Mouse (Mus musculus) forebrain, embryonic 13.5 days (tissue): Measurements from ENCODE around the gene Ppp4r1. TPM values are rescaled to one million over a fixed set of nuclear protein-coding genes. Genes with fewer than 3 reads are reported as not detected.

ENCODE experiments used
- ATAC-seq: fragments of 200-750 bp; cut with Nextera tagmentation; 2 replicates; pipeline ENCODE4 v1.8.0; 2017
- H3K27ac ChIP-seq: fragments of 300-500 bp; sonication (generic); 2 replicates; pipeline ENCODE4 v1.5.1; 2015; ENCODE audit warnings: inconsistent platforms, mild to moderate bottlenecking, moderate library complexity
- H3K27me3 ChIP-seq: fragments of 300-500 bp; sonication (generic); 2 replicates; pipeline ENCODE4 v1.6.1; 2015; ENCODE audit warnings: mild to moderate bottlenecking, inconsistent platforms
- H3K36me3 ChIP-seq: fragments of 300-500 bp; sonication (generic); 2 replicates; pipeline ENCODE4 v1.6.1; 2015; ENCODE audit warnings: mild to moderate bottlenecking, inconsistent platforms; ENCODE audit not compliant: poor library complexity, severe bottlenecking
- H3K4me1 ChIP-seq: fragments of 300-500 bp; sonication (generic); 2 replicates; pipeline ENCODE4 v1.6.1; 2015; ENCODE audit warnings: inconsistent platforms
- H3K4me2 ChIP-seq: fragments of 300-500 bp; sonication (generic); 2 replicates; pipeline ENCODE4 v1.6.1; 2015; ENCODE audit warnings: inconsistent platforms, mild to moderate bottlenecking, moderate library complexity
- H3K4me3 ChIP-seq: fragments of 300-500 bp; sonication (generic); 2 replicates; pipeline ENCODE4 v1.5.1; 2015; ENCODE audit warnings: mild to moderate bottlenecking, inconsistent platforms
- H3K9ac ChIP-seq: fragments of 300-500 bp; sonication (generic); 2 replicates; pipeline ENCODE4 v1.6.1; 2015; ENCODE audit warnings: mild to moderate bottlenecking, inconsistent platforms
- H3K9me3 ChIP-seq: fragments of 300-500 bp; sonication (generic); replicated peaks from 2 replicates; pipeline ENCODE4 v1.6.1; 2016; ENCODE audit warnings: inconsistent platforms
- WGBS: fragments of 180-500 bp; shearing (Covaris S2); methylation state at CpG from one replicate; pipeline ENCODE4 v1.1.7; 2015; 5-methylcytosine and 5-hydroxymethylcytosine counted together
- polyA plus RNA-seq: library from polyadenylated mRNA; unstranded; fragments of >200 nt; fragmentation: Nextera tagmentation; extraction: Ambion mirVana; gene quantifications from 2 replicates; pipeline ENCODE4 v1.2.1, GENCODE M21; 2015

Gene Ppp4r1
- polyA plus RNA-seq, 1 experiment from 2014 or later, result 46.5 TPM

DNA sequence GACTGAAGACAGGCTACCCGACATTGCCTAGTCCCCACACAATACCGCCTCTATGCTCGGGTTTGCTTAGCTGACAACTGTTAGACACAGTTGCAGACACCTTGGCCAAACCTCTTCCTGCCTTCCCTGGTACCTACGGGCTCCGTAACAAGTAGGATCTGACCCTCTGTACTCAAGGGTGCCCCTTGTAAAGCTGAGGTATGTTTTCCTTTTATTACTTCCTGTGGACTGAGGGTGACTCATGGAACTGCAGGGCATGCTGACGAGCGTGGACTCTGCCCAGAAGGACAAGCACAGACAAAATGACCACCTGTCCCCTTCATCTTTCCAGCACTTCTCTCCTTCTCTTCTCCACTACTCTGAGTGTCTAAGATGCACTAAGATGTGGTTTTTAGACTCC lies 7.9 kb upstream of the Ppp4r1 start:
- ATAC-seq, result no peak
- no peak overlapping the region for H3K4me2 ChIP-seq
- 76% methylated on average over 7 of the region's 7 CpGs for WGBS

DNA sequence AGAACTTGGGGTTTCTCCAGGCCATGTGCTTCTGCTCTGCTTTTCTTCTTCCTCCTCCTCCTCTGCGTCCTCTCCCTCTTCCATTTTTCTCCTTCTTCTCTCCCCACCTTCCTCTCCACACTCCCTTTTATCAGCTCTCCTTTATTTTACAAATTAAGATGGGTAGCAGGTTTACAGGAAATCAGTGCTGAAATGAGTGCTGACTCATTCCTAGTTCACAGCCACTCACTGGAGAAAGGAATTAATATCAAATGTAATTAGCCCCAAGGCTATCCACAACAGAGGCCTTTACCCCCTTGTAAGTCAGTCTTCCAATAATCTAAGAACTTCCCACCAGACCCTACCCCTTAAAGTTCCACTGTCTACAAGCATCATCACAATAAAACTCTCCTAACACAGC lies 6.1 kb upstream of the Ppp4r1 start:
- ATAC-seq, result no peak
- H3K27ac ChIP-seq, result no peak overlapping the region
- H3K9me3 ChIP-seq, result no peaks in the 10 kb centered on the region
- no peak overlapping the region for H3K4me2 ChIP-seq
- peaks cover 11% of the 10 kb centered on the region; the same call in 1 of the 2 replicates for H3K27me3 ChIP-seq
- no peaks in the 10 kb centered on the region for H3K36me3 ChIP-seq
- H3K4me1 ChIP-seq, result peaks cover 13% of the 10 kb centered on the region
- whole genome bisulfite sequencing, result 91% methylated on average over 1 of the region's 1 CpGs
- no peak overlapping the region for H3K4me3 ChIP-seq
- no peak overlapping the region for H3K9ac ChIP-seq

More for the DNA sequence above, 7.9 kb upstream of the Ppp4r1 start:
- peaks cover 11% of the 10 kb centered on the region; the same call in 1 of the 2 replicates for H3K27me3 ChIP-seq
- H3K36me3 ChIP-seq, result no peaks in the 10 kb centered on the region
- H3K27ac ChIP-seq, result no peak overlapping the region
- no peak overlapping the region for H3K4me3 ChIP-seq
- no peak overlapping the region for H3K9ac ChIP-seq
- peaks cover 31% of the 10 kb centered on the region for H3K4me1 ChIP-seq
- no peaks in the 10 kb centered on the region for H3K9me3 ChIP-seq

DNA sequence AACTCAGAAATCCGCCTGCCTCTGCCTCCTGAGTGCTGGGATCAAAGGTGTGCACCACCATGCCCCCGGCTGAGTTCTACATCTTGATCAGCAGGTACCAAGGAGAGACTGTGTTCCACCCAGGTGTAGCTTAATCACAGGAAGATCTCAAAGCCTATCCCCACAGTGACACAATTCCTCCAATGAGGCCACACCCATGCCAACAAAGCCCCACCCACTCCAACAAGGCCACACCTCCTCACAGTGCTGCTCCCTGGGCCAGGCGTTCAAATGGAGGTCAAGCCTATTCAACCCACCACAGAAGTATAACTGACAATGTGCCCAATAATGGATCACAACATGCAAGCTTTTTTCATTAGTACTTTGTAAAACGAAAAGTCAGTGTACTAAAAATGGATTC lies 4.9 kb upstream of the Ppp4r1 start:
- ATAC-seq, result no peak
- H3K4me2 ChIP-seq, result no peak overlapping the region
- H3K9ac ChIP-seq, result no peak overlapping the region
- peaks cover 12% of the 10 kb centered on the region for H3K4me1 ChIP-seq
- H3K27ac ChIP-seq, result no peak overlapping the region
- no peaks in the 10 kb centered on the region for H3K9me3 ChIP-seq
- H3K4me3 ChIP-seq, result no peak overlapping the region
- no peaks in the 10 kb centered on the region for H3K36me3 ChIP-seq
- H3K27me3 ChIP-seq, result peaks cover 11% of the 10 kb centered on the region; the same call in 1 of the 2 replicates
- 84% methylated on average over 4 of the region's 4 CpGs for WGBS

DNA sequence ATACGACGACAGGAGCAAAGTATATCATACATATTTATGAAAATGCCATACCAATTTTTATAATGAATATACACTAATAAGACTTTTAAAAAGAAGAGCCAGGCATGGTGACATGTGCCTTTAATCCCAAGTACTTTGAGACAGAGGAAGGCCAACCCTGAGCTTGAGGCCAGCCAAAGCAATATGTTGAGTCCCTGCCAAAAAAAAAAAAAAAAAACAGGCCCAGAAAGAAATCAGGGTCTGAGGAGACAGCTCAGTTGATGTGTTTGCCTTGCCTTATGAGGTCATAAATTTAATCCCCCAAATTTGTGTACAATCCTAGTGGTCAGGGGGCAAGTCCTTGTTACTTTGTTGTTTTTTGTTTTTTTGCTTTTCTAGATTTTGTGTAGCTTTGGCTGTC lies 1.4 kb upstream of the Ppp4r1 start:
- Histone ChIP-seq H3K27me3 (no peaks in the 10 kb centered on the region), H3K27ac (no peak overlapping the region), H3K4me1 (peaks cover 17% of the 10 kb centered on the region), H3K4me2 (no peak overlapping the region), H3K4me3 (no peak overlapping the region), H3K36me3 (peaks cover 10% of the 10 kb centered on the region), H3K9me3 (peaks cover 4% of the 10 kb centered on the region; the same call in 1 of the 2 replicates), H3K9ac (no peak overlapping the region)
- 95% methylated on average over 2 of the region's 2 CpGs for WGBS
- no peak for ATAC-seq

DNA sequence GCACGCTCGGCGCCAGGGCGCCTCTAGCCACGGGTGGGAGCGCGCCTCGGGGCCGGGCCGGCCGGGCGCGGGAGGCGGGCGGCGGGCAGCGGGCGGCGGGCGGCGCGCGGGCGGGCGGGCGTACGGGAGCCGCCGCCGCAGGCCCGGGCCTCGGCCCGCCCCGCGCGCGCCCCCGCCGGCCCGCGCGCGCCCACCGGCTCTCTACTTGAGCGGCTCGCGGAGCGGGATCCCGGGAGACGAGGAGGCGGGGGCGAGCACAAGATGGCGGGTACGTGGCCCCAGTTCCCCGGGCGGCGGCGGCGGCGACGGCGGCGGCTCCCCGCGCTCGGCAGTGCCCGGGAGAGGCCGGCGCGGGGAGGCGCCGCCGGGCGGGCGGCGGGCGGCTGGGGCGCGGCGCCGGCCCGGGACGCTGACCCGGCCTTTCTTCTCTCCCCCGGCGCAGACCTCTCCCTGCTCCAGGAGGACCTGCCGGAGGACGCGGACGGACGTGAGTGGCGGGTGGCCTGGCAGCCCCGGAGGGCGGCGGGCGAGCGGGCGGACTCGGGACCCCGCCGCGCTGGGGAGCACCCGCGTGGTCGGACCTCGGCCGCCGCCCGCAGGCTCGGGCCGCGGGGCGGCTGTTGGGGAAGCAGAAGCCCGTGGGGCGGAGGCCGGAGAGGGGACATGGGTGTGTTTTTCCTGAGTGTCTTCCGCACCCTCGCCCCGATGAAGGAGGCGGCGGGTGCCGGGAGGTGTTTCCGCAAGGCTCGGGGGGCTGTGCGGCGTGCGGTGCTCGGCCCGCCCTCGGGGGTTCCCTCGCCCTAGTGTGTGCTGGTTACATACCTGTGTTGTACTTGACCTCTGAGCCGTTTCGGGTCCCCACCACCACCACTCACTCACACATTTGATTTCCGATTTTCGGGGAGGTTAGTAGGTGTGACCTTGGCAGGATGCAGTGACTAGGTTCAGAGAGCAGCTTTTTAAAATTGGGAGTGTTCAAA lies 1.1 kb downstream of the Ppp4r1 start:
- peak; percentile 64 for ATAC-seq
- Histone ChIP-seq H3K4me3 (peak overlapping the region; percentile 94), H3K27me3 (no peaks in the 10 kb centered on the region), H3K4me1 (peaks cover 17% of the 10 kb centered on the region), H3K27ac (peak overlapping the region; percentile 99), H3K4me2 (peak overlapping the region; percentile 72), H3K36me3 (peaks cover 26% of the 10 kb centered on the region), H3K9me3 (peaks cover 6% of the 10 kb centered on the region; the same call in 1 of the 2 replicates), H3K9ac (peak overlapping the region; percentile 99)
- WGBS, result under 1% methylated on average over 36 of the region's 135 CpGs

DNA sequence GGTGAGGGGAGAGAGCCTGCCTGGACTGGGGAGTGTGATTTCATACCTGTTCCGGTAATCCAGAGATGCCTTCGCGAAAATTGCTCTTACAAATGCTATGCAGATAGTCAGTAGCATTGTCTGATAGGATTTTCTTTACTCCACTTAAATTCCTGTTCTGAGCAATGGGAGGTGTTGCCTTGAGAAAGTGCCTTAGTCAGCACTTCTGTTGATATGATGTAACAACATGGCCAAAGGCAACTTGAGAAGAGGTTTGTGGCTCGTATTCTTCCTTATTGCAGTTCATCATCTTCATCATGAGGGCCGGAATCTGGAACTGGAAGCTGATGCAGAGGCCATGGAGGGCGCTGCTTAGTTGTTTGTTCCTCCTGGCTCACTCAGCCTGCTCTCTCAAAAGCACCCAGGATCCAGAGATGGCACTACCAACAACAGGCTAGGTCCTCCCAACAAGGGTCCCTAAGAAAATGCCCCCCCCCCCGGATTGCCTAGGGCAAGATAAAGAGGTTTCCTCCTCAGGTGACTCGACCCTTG lies 2.3 kb downstream of the Ppp4r1 start:
- WGBS, result 79% methylated on average over 8 of the region's 8 CpGs
- H3K9ac ChIP-seq, result peak overlapping the region; percentile 99
- H3K36me3 ChIP-seq, result peaks cover 26% of the 10 kb centered on the region
- peaks cover 6% of the 10 kb centered on the region; the same call in 1 of the 2 replicates for H3K9me3 ChIP-seq
- H3K4me3 ChIP-seq, result peak overlapping the region; percentile 94
- H3K4me1 ChIP-seq, result peaks cover 17% of the 10 kb centered on the region
- peak overlapping the region; percentile 72 for H3K4me2 ChIP-seq
- H3K27me3 ChIP-seq, result no peaks in the 10 kb centered on the region
- no peak overlapping the region for H3K27ac ChIP-seq
- ATAC-seq, result no peak

DNA sequence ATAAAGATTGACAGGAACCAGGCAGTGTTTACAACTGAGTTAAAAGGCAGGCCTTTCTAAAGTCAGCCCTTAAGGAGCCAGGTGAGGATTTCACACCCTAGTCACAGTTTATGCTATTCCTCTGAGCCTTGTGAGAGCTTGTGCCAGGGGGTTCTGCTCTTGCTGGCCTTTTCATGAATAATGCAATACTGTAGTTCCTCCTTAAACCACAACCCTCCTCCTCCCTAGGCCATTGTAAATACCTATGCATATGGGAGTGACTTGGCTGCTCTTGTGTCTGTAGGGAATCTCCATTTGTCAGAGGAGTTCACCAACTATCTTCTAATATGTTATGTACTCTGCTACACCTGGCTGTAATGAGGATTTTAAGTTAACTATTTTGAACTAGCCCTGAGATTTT lies 3.3 kb downstream of the Ppp4r1 start:
- Histone ChIP-seq H3K36me3 (peaks cover 26% of the 10 kb centered on the region), H3K27ac (no peak overlapping the region), H3K27me3 (no peaks in the 10 kb centered on the region), H3K4me3 (no peak overlapping the region), H3K9ac (no peak overlapping the region), H3K9me3 (peaks cover 6% of the 10 kb centered on the region; the same call in 1 of the 2 replicates), H3K4me2 (no peak overlapping the region), H3K4me1 (peaks cover 17% of the 10 kb centered on the region)
- ATAC-seq, result no peak

DNA sequence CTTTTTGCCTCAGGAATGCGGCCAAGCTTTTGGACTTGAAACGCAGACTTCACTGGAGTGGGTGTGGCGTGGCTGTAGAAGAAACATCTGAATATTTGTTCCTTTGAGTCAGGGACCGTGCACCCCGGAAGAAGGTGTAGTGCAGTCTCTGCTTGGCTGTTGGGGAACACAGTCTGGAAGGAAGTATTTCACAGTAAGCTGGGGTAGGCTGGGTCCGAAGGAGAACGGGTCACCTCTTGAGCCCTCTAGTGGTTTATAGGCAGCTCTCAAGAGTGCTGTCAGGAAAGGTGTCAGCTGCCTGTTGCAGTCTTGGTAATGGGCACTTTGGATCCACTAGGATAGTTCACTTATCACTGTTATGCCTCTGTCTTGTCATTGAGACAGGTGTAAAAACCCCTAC lies 3.9 kb downstream of the Ppp4r1 start:
- no peak overlapping the region for H3K4me2 ChIP-seq
- no peaks in the 10 kb centered on the region for H3K27me3 ChIP-seq

DNA sequence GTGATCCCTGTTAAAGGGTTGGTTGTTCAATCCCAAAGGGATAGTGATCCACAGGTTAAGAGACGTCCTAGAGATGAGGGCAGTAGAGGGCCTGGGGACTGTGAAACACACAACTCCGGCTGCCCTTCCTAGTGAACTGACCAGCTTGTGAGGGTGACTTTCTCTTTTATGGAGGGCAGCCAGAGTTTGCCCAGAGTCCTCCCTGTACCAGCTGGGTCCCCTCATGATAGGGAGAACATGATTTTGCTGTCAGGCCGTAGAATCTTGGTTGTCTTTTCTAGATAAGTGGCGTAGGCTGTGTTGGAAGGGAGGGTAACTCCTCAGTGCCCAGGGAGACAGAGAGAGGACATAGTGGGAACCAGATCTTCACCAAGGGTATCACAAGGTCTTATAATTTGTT lies 4.9 kb downstream of the Ppp4r1 start:
- no peak overlapping the region for H3K4me2 ChIP-seq
- peaks cover 26% of the 10 kb centered on the region for H3K36me3 ChIP-seq
- H3K27me3 ChIP-seq, result no peaks in the 10 kb centered on the region
- WGBS, result 98% methylated on average over 4 of the region's 4 CpGs
- no peak overlapping the region for H3K4me3 ChIP-seq
- peaks cover 11% of the 10 kb centered on the region for H3K4me1 ChIP-seq
- no peak overlapping the region for H3K27ac ChIP-seq
- no peak overlapping the region for H3K9ac ChIP-seq
- ATAC-seq, result no peak
- H3K9me3 ChIP-seq, result peaks cover 6% of the 10 kb centered on the region; the same call in 1 of the 2 replicates

More for the DNA sequence above, 3.9 kb downstream of the Ppp4r1 start:
- WGBS, result 86% methylated on average over 7 of the region's 7 CpGs
- H3K9ac ChIP-seq, result no peak overlapping the region
- no peak overlapping the region for H3K27ac ChIP-seq
- peaks cover 17% of the 10 kb centered on the region for H3K4me1 ChIP-seq
- H3K4me3 ChIP-seq, result no peak overlapping the region
- H3K36me3 ChIP-seq, result peaks cover 26% of the 10 kb centered on the region
- ATAC-seq, result no peak
- H3K9me3 ChIP-seq, result peaks cover 6% of the 10 kb centered on the region; the same call in 1 of the 2 replicates

DNA sequence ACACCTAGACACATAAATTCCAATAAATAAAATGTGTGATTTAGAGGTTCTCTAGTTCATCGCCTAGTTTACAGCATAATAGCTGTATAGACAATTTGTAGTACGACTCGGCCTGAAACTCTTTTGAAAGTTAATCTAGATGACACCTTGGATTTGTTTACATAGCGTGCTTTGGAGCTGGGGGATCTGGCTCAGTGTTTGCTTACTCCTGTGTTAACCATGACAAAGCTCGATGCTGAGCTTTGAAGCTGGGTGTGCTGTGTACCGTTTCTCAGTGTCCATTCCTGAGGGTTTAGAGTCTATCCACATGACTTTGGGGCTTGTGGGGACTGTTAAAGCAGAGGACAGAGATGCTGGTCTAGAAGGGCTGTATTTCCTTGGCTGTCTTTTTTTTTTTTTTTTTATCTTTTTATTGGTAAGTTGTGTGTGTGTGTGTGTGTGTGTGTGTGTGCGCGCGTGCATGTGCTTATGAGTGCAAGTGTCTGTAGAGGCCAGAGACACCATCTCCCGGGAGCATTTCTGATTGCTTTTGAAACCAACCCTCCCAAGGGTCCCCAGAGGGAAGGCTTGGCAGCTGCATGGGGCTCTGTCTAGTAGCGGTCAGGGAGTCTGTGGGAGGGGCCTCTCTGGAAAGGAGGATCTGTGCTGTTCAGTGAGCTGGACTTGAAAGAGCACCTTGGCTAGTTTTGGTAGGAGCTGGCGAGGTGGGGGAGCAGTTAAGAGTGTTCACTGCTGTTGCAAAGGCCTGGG lies 6.3 kb downstream of the Ppp4r1 start:
- 86% methylated on average over 12 of the region's 12 CpGs for WGBS
- Histone ChIP-seq H3K36me3 (peaks cover 26% of the 10 kb centered on the region), H3K27ac (no peak overlapping the region), H3K9ac (no peak overlapping the region), H3K9me3 (peaks cover 6% of the 10 kb centered on the region; the same call in 1 of the 2 replicates), H3K27me3 (no peaks in the 10 kb centered on the region), H3K4me3 (no peak overlapping the region), H3K4me1 (peaks cover 11% of the 10 kb centered on the region), H3K4me2 (no peak overlapping the region)
- ATAC-seq, result no peak

DNA sequence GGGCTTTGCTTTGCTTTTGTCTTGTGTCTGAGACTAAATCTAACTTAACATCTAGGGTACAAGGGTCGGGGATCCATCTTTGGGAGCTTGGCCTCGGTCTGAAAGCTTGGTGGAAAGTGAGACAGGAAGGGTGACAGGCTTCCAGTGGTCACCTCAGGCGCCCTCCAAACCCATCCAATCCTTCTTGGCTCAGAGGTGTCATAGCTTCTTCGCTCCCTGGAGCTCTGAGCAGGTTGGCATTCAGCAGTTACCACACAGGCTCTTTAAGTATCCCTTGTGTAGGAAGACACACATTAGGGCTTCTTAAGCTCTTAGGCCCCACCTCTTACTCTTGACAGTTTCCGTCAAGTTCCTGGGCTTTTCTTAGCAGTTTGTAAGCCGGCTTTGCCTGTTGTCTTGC lies 7.2 kb downstream of the Ppp4r1 start:
- H3K36me3 ChIP-seq, result peaks cover 27% of the 10 kb centered on the region
- peaks cover 6% of the 10 kb centered on the region; the same call in 1 of the 2 replicates for H3K9me3 ChIP-seq
- no peak overlapping the region for H3K4me3 ChIP-seq
- H3K4me1 ChIP-seq, result peaks cover 6% of the 10 kb centered on the region
- H3K27ac ChIP-seq, result no peak overlapping the region
- no peak overlapping the region for H3K9ac ChIP-seq
- H3K27me3 ChIP-seq, result no peaks in the 10 kb centered on the region
- no peak overlapping the region for H3K4me2 ChIP-seq
- ATAC-seq, result no peak
- WGBS, result 95% methylated on average over 6 of the region's 6 CpGs

DNA sequence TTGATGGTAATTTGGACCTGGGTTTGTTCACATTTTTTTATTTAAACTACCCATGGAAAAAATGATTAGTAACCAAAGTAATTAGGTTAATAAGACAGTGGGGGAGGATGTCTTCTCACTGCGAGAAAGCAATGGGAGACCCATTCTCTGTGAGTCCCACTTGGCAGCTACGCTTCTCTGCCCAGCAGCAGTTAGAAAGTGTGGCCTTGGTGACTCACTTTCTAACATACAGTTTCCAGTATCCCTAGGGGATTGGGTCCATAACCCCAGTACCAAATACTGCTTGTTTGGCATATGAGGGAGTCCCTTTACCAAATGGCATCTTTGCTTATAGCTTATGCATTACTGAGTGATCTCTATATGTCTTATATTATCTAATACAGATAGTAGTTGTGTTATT lies 8.8 kb downstream of the Ppp4r1 start:
- Histone ChIP-seq H3K4me1 (peaks cover 3% of the 10 kb centered on the region), H3K4me3 (no peak overlapping the region), H3K27me3 (no peaks in the 10 kb centered on the region), H3K4me2 (no peak overlapping the region), H3K9ac (no peak overlapping the region), H3K27ac (no peak overlapping the region), H3K9me3 (0 out of 2 replicates have a peak, but pooled peaks cover under 1% of the 10 kb centered on the region), H3K36me3 (peaks cover 22% of the 10 kb centered on the region)
- WGBS, result 86% methylated on average over 2 of the region's 2 CpGs
- ATAC-seq, result no peak
